In genomic region chr15:36968295-36968694, GRCm38 (mm10) we compare ENCODE assay signal across 10 mouse cellular contexts. TPM values are rescaled to one million over a fixed set of nuclear protein-coding genes. Genes with fewer than 3 reads are reported as not detected.
DNase-seq lines count a peak whose midpoint lies in the region; ATAC-seq and TF ChIP-seq lines count a peak whose summit lies in the region.
"Had no signal": no experiment of that assay in that cellular context is flagged by ENCODE, and none has a peak within 500 bp of the region (broad histone marks: within the 10 kb centered on the region; RNA-seq: fewer than 3 reads in every experiment).

No protein-coding gene starts in this region.

- H3K4me3 ChIP-seq in heart, embryonic 15.5 days: no peak overlapping the region
- H3K4me3 ChIP-seq in heart, adult 2 months: no peak overlapping the region
- peak overlapping the region; percentile 21 for H3K4me3 ChIP-seq in embryonic facial prominence, embryonic 14.5 days (ENCODE audit: low read depth, low read length)
- peak overlapping the region; percentile 34 for H3K4me3 ChIP-seq in hindbrain, embryonic 16.5 days (ENCODE audit: low read length)
- peak overlapping the region; percentile 31 for H3K4me3 ChIP-seq in midbrain, embryonic 15.5 days

- no peak overlapping the region for H3K27ac ChIP-seq in heart, embryonic 15.5 days
- no peak overlapping the region for H3K27ac ChIP-seq in heart, adult 2 months
- peak overlapping the region; percentile 46; the same call in 1 of the 2 replicates for H3K27ac ChIP-seq in embryonic facial prominence, embryonic 14.5 days (replicated peaks; ENCODE audit: low read depth, low read length)
- peak overlapping the region; percentile 98 for H3K27ac ChIP-seq in hindbrain, embryonic 16.5 days (ENCODE audit: low read depth, low read length)
- peak overlapping the region; percentile 98 for H3K27ac ChIP-seq in midbrain, embryonic 15.5 days

- no peaks in the 10 kb centered on the region for H3K79me2 ChIP-seq in heart, adult 2 months (replicated peaks; ENCODE audit: control insufficient read depth, insufficient read depth, low read length)

- no peak for TF ChIP-seq EP300 in heart, adult 2 months (IDR thresholded peaks at IDR 0.05; ENCODE audit: insufficient read depth, low read depth, low read length)

- H3K9ac ChIP-seq in heart, embryonic 15.5 days: no peak overlapping the region
- no peak overlapping the region for H3K9ac ChIP-seq in heart, adult 2 months (ENCODE audit: low read depth, low read length)
- peak overlapping the region; percentile 40; the same call in 1 of the 2 replicates for H3K9ac ChIP-seq in embryonic facial prominence, embryonic 14.5 days (ENCODE audit: low read depth, low read length)
- peak overlapping the region; percentile 61 for H3K9ac ChIP-seq in hindbrain, embryonic 16.5 days (ENCODE audit: low read depth, low read length)
- peak overlapping the region; percentile 43 for H3K9ac ChIP-seq in midbrain, embryonic 15.5 days

- intact Hi-C loops in heart, adult 2 months (cut with DNase I): no loop called here

- H3K4me2 ChIP-seq in heart, embryonic 15.5 days: peak overlapping the region; percentile 43; the same call in 1 of the 2 replicates
- peak overlapping the region; percentile 48 for H3K4me2 ChIP-seq in embryonic facial prominence, embryonic 14.5 days (ENCODE audit: low read depth, low read length)
- H3K4me2 ChIP-seq in hindbrain, embryonic 16.5 days (ENCODE audit: low read length): peak overlapping the region; percentile 65
- peak overlapping the region; percentile 61 for H3K4me2 ChIP-seq in midbrain, embryonic 15.5 days

- H3K27me3 ChIP-seq in heart, embryonic 15.5 days: no peaks in the 10 kb centered on the region
- no peaks in the 10 kb centered on the region for H3K27me3 ChIP-seq in heart, adult 2 months (ENCODE audit: control insufficient read depth, insufficient read depth, low read length)
- no peaks in the 10 kb centered on the region for H3K27me3 ChIP-seq in embryonic facial prominence, embryonic 14.5 days (replicated peaks; ENCODE audit: control insufficient read depth, insufficient read depth, low read length)
- H3K27me3 ChIP-seq in hindbrain, embryonic 16.5 days (replicated peaks; ENCODE audit: control insufficient read depth, insufficient read depth, low read length): no peaks in the 10 kb centered on the region
- no peaks in the 10 kb centered on the region for H3K27me3 ChIP-seq in midbrain, embryonic 15.5 days (replicated peaks)

- no peaks in the 10 kb centered on the region for H3K36me3 ChIP-seq in heart, embryonic 15.5 days
- no peaks in the 10 kb centered on the region for H3K36me3 ChIP-seq in heart, adult 2 months (ENCODE audit: control insufficient read depth, insufficient read depth, low read length)
- H3K36me3 ChIP-seq in embryonic facial prominence, embryonic 14.5 days (ENCODE audit: control insufficient read depth, insufficient read depth, low read length): no peaks in the 10 kb centered on the region
- H3K36me3 ChIP-seq in hindbrain, embryonic 16.5 days (ENCODE audit: control insufficient read depth, insufficient read depth, low read length): no peaks in the 10 kb centered on the region
- no peaks in the 10 kb centered on the region for H3K36me3 ChIP-seq in midbrain, embryonic 15.5 days (replicated peaks)

- no peak for DNase-seq in heart, adult 2 months
- DNase-seq in embryonic facial prominence, embryonic 14.5 days (ENCODE audit: low spot score): no peak
- no peak for DNase-seq in layer of hippocampus, adult 8-10 months (ENCODE audit: low spot score in 2 of 2)
- DNase-seq in kidney, adult 8-10 months: no peak
- DNase-seq in right cerebral cortex, postnatal 36 days (ENCODE audit: low spot score in 2 of 2): no peak
- DNase-seq: kidney, adult 11 months; thymus, adult 18-20 months had no signal

- no peak for ATAC-seq in heart, embryonic 15.5 days (replicated peaks; ENCODE audit: insufficient number of reproducible peaks, insufficient read depth, low FRiP score, low read depth)
- ATAC-seq in embryonic facial prominence, embryonic 14.5 days (ENCODE audit: low read depth): no peak
- ATAC-seq in hindbrain, embryonic 16.5 days: 0 out of 2 replicates have a peak, but pooled peaks have one; percentile 1
- no peak for ATAC-seq in midbrain, embryonic 15.5 days (replicated peaks)

- no peak for TF ChIP-seq POLR2A in heart, adult 2 months (IDR thresholded peaks at IDR 0.05; ENCODE audit: insufficient read depth, low read depth, low read length)

- peaks cover 21% of the 10 kb centered on the region for H3K4me1 ChIP-seq in heart, embryonic 15.5 days (replicated peaks)
- no peaks in the 10 kb centered on the region for H3K4me1 ChIP-seq in heart, adult 2 months (ENCODE audit: control insufficient read depth, insufficient read depth, low read length)
- peaks cover 13% of the 10 kb centered on the region for H3K4me1 ChIP-seq in embryonic facial prominence, embryonic 14.5 days (ENCODE audit: control insufficient read depth, insufficient read depth, low read length)
- peaks cover 25% of the 10 kb centered on the region for H3K4me1 ChIP-seq in hindbrain, embryonic 16.5 days (ENCODE audit: control insufficient read depth, insufficient read depth, low read depth, low read length)
- peaks cover 39% of the 10 kb centered on the region for H3K4me1 ChIP-seq in midbrain, embryonic 15.5 days

- no peak for TF ChIP-seq CTCF in heart, adult 2 months (IDR thresholded peaks at IDR 0.05)

- H3K9me3 ChIP-seq in heart, embryonic 15.5 days (replicated peaks): no peaks in the 10 kb centered on the region
- H3K9me3 ChIP-seq in embryonic facial prominence, embryonic 14.5 days (ENCODE audit: control insufficient read depth, low read length): no peaks in the 10 kb centered on the region
- no peaks in the 10 kb centered on the region for H3K9me3 ChIP-seq in hindbrain, embryonic 16.5 days (ENCODE audit: control insufficient read depth, low read length)
- H3K9me3 ChIP-seq in midbrain, embryonic 15.5 days: no peaks in the 10 kb centered on the region

- WGBS in heart, embryonic 15.5 days: 46% methylated on average over 1 of the region's 1 CpGs
- 38% methylated on average over 1 of the region's 1 CpGs for WGBS in heart, adult 2 months
- WGBS in embryonic facial prominence, embryonic 14.5 days: 53% methylated on average over 1 of the region's 1 CpGs
- 20% methylated on average over 1 of the region's 1 CpGs for whole genome bisulfite sequencing in hindbrain, embryonic 16.5 days
- 17% methylated on average over 1 of the region's 1 CpGs for WGBS in midbrain, embryonic 15.5 days

RNA-seq across cellular contexts. Expression of gene Zfp706, which starts 39.3 kb away (rescaled TPM):
- polyA plus RNA-seq in heart, embryonic 15.5 days (2015; fragmentation: Nextera tagmentation; extraction: Ambion mirVana): 379 and 460 TPM in 2 replicates
- total RNA-seq in heart, adult 2 months (2021): 100 to 1,000 TPM; 205 to 240 TPM
- 61.1 and 80.2 TPM in 2 replicates for polyA plus RNA-seq in heart, adult 2 months (2012; rRNA removed)
- 379 and 391 TPM in 2 replicates for polyA plus RNA-seq in embryonic facial prominence, embryonic 14.5 days (2014; fragmentation: Nextera tagmentation; extraction: Ambion mirVana)
- 433 and 435 TPM in 2 replicates for polyA plus RNA-seq in hindbrain, embryonic 16.5 days (2015; fragmentation: Nextera tagmentation; extraction: Ambion mirVana)
- 414 TPM in 2 replicates for polyA plus RNA-seq in midbrain, embryonic 15.5 days (2015; fragmentation: Nextera tagmentation; extraction: Ambion mirVana)
- total RNA-seq in layer of hippocampus, adult 8-10 months (2022): 100 to 1,000 TPM; 229 to 299 (median 248) TPM

Comparison
In these comparisons a context has a peak if more than half of its experiments do, and no peak if none do; other contexts are left out.
1. H3K27ac ChIP-seq: peak in embryonic facial prominence, embryonic 14.5 days (single experiment), hindbrain, embryonic 16.5 days (single experiment) and midbrain, embryonic 15.5 days (single experiment); none in heart, embryonic 15.5 days (single experiment) and heart, adult 2 months (single experiment).
2. H3K4me3 ChIP-seq: peak in embryonic facial prominence, embryonic 14.5 days (single experiment), hindbrain, embryonic 16.5 days (single experiment) and midbrain, embryonic 15.5 days (single experiment); none in heart, embryonic 15.5 days (single experiment) and heart, adult 2 months (single experiment).
3. H3K9ac ChIP-seq: peak in embryonic facial prominence, embryonic 14.5 days (single experiment), hindbrain, embryonic 16.5 days (single experiment) and midbrain, embryonic 15.5 days (single experiment); none in heart, embryonic 15.5 days (single experiment) and heart, adult 2 months (single experiment).
4. Peak in every context shown above with its lines, with median percentiles within 50 percentile points of each other: H3K4me2 ChIP-seq.